Mouse (Mus musculus) ES-Bruce4 (cell line): ENCODE results near the gene Olfr424.

Experiments
- CTCF ChIP-seq: IDR thresholded peaks from one replicate; pipeline ENCODE4 v1.8.1; 2011; ENCODE audit warnings: low read depth, low read length
- POLR2A ChIP-seq: IDR thresholded peaks from one replicate; pipeline ENCODE4 v1.8.1; 2011; ENCODE audit warnings: low read length; ENCODE audit not compliant: insufficient read depth

DNA sequence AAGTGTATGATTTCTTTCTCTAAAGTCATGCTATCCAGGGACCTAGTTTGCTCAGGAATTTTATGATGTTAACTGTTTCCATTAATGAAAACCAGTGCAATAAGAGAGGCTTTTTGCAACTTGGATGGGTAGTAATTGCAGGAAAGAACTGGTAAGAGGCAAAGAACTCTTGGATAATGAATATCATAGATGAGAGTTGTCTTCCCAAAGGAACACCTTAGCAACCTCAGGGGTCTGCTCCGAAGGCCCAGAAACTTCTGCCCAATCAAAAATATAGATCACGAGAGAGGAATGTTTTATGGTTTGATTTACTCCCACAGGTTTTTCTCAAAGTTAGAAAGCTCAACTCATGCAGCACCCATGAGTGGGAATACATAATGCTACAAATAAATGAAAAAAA is 47.3 kb upstream of the Olfr424 start, which contains the start of gene Olfr429:
- TF ChIP-seq POLR2A (no peak), CTCF (no peak)
